Mouse (Mus musculus): Measurements from ENCODE around the gene Enox1. TPM values are rescaled to one million over a fixed set of nuclear protein-coding genes. Genes with fewer than 3 reads are reported as not detected.

The Enox1 gene
- polyA plus RNA-seq, 1 experiment: 3.1 TPM

- no peak overlapping the region for H3K4me2 ChIP-seq (ENCODE audit: low read depth)
- no peaks in the 10 kb centered on the region for H3K36me3 ChIP-seq (ENCODE audit: control insufficient read depth, insufficient read depth)
- H3K4me3 ChIP-seq: no peak overlapping the region
- no peaks in the 10 kb centered on the region for H3K79me2 ChIP-seq (ENCODE audit: control insufficient read depth, insufficient read depth)
- TF ChIP-seq REST (IDR thresholded peaks at IDR 0.05; ENCODE audit: insufficient read depth, insufficient read length): no peak
- TF ChIP-seq MYOD1 (IDR thresholded peaks at IDR 0.05; ENCODE audit: control insufficient read depth in 1 of 3, insufficient read length in 2 of 3, low read depth in 2 of 3): peak in 2 of 3 experiments; percentile 36 to 57
- peak in 1 of 3 experiments; percentile 42 for TF ChIP-seq MYOG (IDR thresholded peaks at IDR 0.05; ENCODE audit: control insufficient read depth in 1 of 3, insufficient read depth in 1 of 3, insufficient read length in 2 of 3, low read depth in 2 of 3)
- no peak overlapping the region for H3ac ChIP-seq (ENCODE audit: control insufficient read depth, insufficient read length)
- H3K27me3 ChIP-seq (ENCODE audit: control insufficient read depth, insufficient read depth, insufficient read length): no peaks in the 10 kb centered on the region
Observed at GRCm38 (mm10) chr14:77638148-77638547, 481.6 kb downstream of the Enox1 start.

GRCm38 (mm10) chr14:77638616-77639015 lies 482.1 kb downstream of the Enox1 start:
- no peak overlapping the region for H3K4me3 ChIP-seq
- no peaks in the 10 kb centered on the region for H3K36me3 ChIP-seq (ENCODE audit: control insufficient read depth, insufficient read depth)
- H3K79me2 ChIP-seq (ENCODE audit: control insufficient read depth, insufficient read depth): no peaks in the 10 kb centered on the region
- no peak for TF ChIP-seq CEBPB (IDR thresholded peaks at IDR 0.05; ENCODE audit: insufficient read depth, poor library complexity, severe bottlenecking)
- TF ChIP-seq TCF12 (IDR thresholded peaks at IDR 0.05; ENCODE audit: insufficient read depth, poor library complexity, severe bottlenecking): peak; percentile 6
- H3K27me3 ChIP-seq (ENCODE audit: control insufficient read depth, insufficient read depth, insufficient read length): no peaks in the 10 kb centered on the region
- no peak overlapping the region for H3ac ChIP-seq (ENCODE audit: control insufficient read depth, insufficient read length)
- H3K4me2 ChIP-seq (ENCODE audit: low read depth): no peak overlapping the region

- Histone ChIP-seq H3ac (ENCODE audit: control insufficient read depth, insufficient read length) (no peak overlapping the region), H3K36me3 (ENCODE audit: control insufficient read depth, insufficient read depth) (no peaks in the 10 kb centered on the region), H3K27me3 (ENCODE audit: control insufficient read depth, insufficient read depth, insufficient read length) (no peaks in the 10 kb centered on the region), H3K4me2 (ENCODE audit: low read depth) (no peak overlapping the region), H3K79me2 (ENCODE audit: control insufficient read depth, insufficient read depth) (no peaks in the 10 kb centered on the region), H3K4me3 (no peak overlapping the region)
- TF ChIP-seq TCF12 (IDR thresholded peaks at IDR 0.05; ENCODE audit: insufficient read depth, poor library complexity, severe bottlenecking) (no peak), MYOG (IDR thresholded peaks at IDR 0.05; ENCODE audit: control insufficient read depth in 1 of 3, insufficient read depth in 1 of 3, insufficient read length in 2 of 3, low read depth in 2 of 3) (peak in 1 of 3 experiments; percentile 42)
Observed at GRCm38 (mm10) chr14:77639586-77639985, 483.0 kb downstream of the Enox1 start.

DNA sequence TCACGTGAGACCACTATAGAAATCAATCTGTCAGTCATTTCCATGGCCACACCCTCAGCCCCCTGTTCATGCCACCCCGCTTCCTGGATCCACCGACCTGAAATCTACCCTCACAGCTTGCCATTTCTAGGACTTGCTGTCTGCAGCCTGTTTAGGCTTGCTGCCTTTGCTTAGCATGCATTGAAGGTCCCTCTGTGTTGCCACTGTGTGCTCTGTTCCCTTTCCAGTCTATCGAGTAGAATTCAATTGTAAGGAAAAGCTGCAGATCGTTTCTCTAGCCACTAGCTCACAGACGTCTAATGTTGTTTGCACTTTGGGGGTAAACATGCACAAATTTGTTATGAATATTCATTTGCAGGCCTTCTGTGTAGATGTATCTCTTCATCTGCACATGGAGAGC lies 485.8 kb downstream of the Enox1 start:
- TF ChIP-seq TCF12 (IDR thresholded peaks at IDR 0.05; ENCODE audit: insufficient read depth, poor library complexity, severe bottlenecking): no peak
- TF ChIP-seq TCF3 (IDR thresholded peaks at IDR 0.05; ENCODE audit: insufficient read length, low read depth): no peak
- TF ChIP-seq SRF (IDR thresholded peaks at IDR 0.05; ENCODE audit: control insufficient read depth, insufficient read length, low read depth): no peak
- no peak for TF ChIP-seq POLR2AphosphoS2 (IDR thresholded peaks at IDR 0.05; ENCODE audit: insufficient read length, low read depth)
- TF ChIP-seq MYOD1 (IDR thresholded peaks at IDR 0.05; ENCODE audit: control insufficient read depth in 1 of 3, insufficient read length in 2 of 3, low read depth in 2 of 3): no peak
- no peak for TF ChIP-seq REST (IDR thresholded peaks at IDR 0.05; ENCODE audit: insufficient read depth, insufficient read length)
- no peak for TF ChIP-seq MYOG (IDR thresholded peaks at IDR 0.05; ENCODE audit: control insufficient read depth in 1 of 3, insufficient read depth in 1 of 3, insufficient read length in 2 of 3, low read depth in 2 of 3)
- no peak for TF ChIP-seq USF1 (IDR thresholded peaks at IDR 0.05; ENCODE audit: low read depth)
- TF ChIP-seq MAX (IDR thresholded peaks at IDR 0.05; ENCODE audit: low read depth): no peak
- no peak for TF ChIP-seq CEBPB (IDR thresholded peaks at IDR 0.05; ENCODE audit: insufficient read depth, poor library complexity, severe bottlenecking)
- TF ChIP-seq E2F4 (IDR thresholded peaks at IDR 0.05; ENCODE audit: insufficient read depth): no peak
- TF ChIP-seq POLR2A (IDR thresholded peaks at IDR 0.05; ENCODE audit: insufficient read length, low read depth): no peak
- no peaks in the 10 kb centered on the region for H3K79me2 ChIP-seq (ENCODE audit: control insufficient read depth, insufficient read depth)
- no peaks in the 10 kb centered on the region for H3K36me3 ChIP-seq (ENCODE audit: control insufficient read depth, insufficient read depth)
- H3K27me3 ChIP-seq (ENCODE audit: control insufficient read depth, insufficient read depth, insufficient read length): no peaks in the 10 kb centered on the region
- no peak overlapping the region for H3K4me3 ChIP-seq
- H3K4me2 ChIP-seq (ENCODE audit: low read depth): no peak overlapping the region
- no peak overlapping the region for H3ac ChIP-seq (ENCODE audit: control insufficient read depth, insufficient read length)

GRCm38 (mm10) chr14:77646196-77646595 lies 489.6 kb downstream of the Enox1 start:
- H3K79me2 ChIP-seq (ENCODE audit: control insufficient read depth, insufficient read depth): no peaks in the 10 kb centered on the region
- no peak overlapping the region for H3ac ChIP-seq (ENCODE audit: control insufficient read depth, insufficient read length)
- no peak overlapping the region for H3K4me2 ChIP-seq (ENCODE audit: low read depth)
- no peak overlapping the region for H3K4me3 ChIP-seq
- no peaks in the 10 kb centered on the region for H3K36me3 ChIP-seq (ENCODE audit: control insufficient read depth, insufficient read depth)
- TF ChIP-seq TCF12 (IDR thresholded peaks at IDR 0.05; ENCODE audit: insufficient read depth, poor library complexity, severe bottlenecking): no peak
- TF ChIP-seq REST (IDR thresholded peaks at IDR 0.05; ENCODE audit: insufficient read depth, insufficient read length): no peak
- no peaks in the 10 kb centered on the region for H3K27me3 ChIP-seq (ENCODE audit: control insufficient read depth, insufficient read depth, insufficient read length)

DNA sequence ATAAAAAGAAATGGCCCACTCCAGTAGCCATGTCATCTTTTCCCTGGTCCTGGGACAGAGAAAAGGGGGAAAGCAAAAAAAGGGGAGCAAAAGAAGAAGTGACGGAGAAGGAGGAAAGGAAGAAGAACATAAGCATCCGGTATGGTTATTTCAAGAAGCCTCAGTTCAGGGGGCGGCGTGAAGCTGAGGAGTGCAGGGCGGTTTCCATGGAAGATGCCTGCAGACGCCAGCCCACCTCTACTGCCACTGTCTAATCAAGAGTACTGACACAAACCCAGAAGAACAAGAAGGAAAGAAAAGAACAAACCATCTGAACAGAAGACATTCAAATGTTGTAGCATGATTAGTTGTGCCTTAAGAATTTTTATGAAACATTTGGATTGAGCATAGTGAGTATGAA lies 490.5 kb downstream of the Enox1 start:
- TF ChIP-seq USF1 (IDR thresholded peaks at IDR 0.05; ENCODE audit: low read depth): no peak
- TF ChIP-seq POLR2A (IDR thresholded peaks at IDR 0.05; ENCODE audit: insufficient read length, low read depth): no peak
- TF ChIP-seq MYOG (IDR thresholded peaks at IDR 0.05; ENCODE audit: control insufficient read depth in 1 of 3, insufficient read depth in 1 of 3, insufficient read length in 2 of 3, low read depth in 2 of 3): no peak
- no peak for TF ChIP-seq SRF (IDR thresholded peaks at IDR 0.05; ENCODE audit: control insufficient read depth, insufficient read length, low read depth)
- no peak for TF ChIP-seq TCF12 (IDR thresholded peaks at IDR 0.05; ENCODE audit: insufficient read depth, poor library complexity, severe bottlenecking)
- no peak for TF ChIP-seq MYOD1 (IDR thresholded peaks at IDR 0.05; ENCODE audit: control insufficient read depth in 1 of 3, insufficient read length in 2 of 3, low read depth in 2 of 3)
- TF ChIP-seq POLR2AphosphoS2 (IDR thresholded peaks at IDR 0.05; ENCODE audit: insufficient read length, low read depth): no peak
- no peak for TF ChIP-seq CEBPB (IDR thresholded peaks at IDR 0.05; ENCODE audit: insufficient read depth, poor library complexity, severe bottlenecking)
- TF ChIP-seq TCF3 (IDR thresholded peaks at IDR 0.05; ENCODE audit: insufficient read length, low read depth): no peak
- no peak overlapping the region for H3ac ChIP-seq (ENCODE audit: control insufficient read depth, insufficient read length)
- H3K36me3 ChIP-seq (ENCODE audit: control insufficient read depth, insufficient read depth): no peaks in the 10 kb centered on the region
- no peaks in the 10 kb centered on the region for H3K79me2 ChIP-seq (ENCODE audit: control insufficient read depth, insufficient read depth)
- no peak overlapping the region for H3K4me2 ChIP-seq (ENCODE audit: low read depth)
- H3K4me3 ChIP-seq: no peak overlapping the region
- no peaks in the 10 kb centered on the region for H3K27me3 ChIP-seq (ENCODE audit: control insufficient read depth, insufficient read depth, insufficient read length)

All from myocyte (in vitro differentiated cells).